In genomic region chr17:27819011-27819410, GRCm38 (mm10) we compare ENCODE assay signal across 7 mouse cellular contexts. TPM values are rescaled to one million over a fixed set of nuclear protein-coding genes. Genes with fewer than 3 reads are reported as not detected.
DNase-seq lines count a peak whose midpoint lies in the region; ATAC-seq and TF ChIP-seq lines count a peak whose summit lies in the region.

No protein-coding gene starts in this region.

- peak overlapping the region; percentile 74 for H3K4me2 ChIP-seq in lung, embryonic 16.5 days (ENCODE audit: low read depth, low read length)

- no peak for ATAC-seq in lung, embryonic 16.5 days (ENCODE audit: low read depth)
- ATAC-seq in megakaryocyte progenitor cell, adult 5-6 weeks (replicated peaks; ENCODE audit: poor library complexity): no peak

- no peaks in the 10 kb centered on the region for H3K27me3 ChIP-seq in lung, embryonic 16.5 days (ENCODE audit: control insufficient read depth, insufficient read depth, low read depth, low read length)
- no peaks in the 10 kb centered on the region for H3K27me3 ChIP-seq in limb, embryonic 10.5 days (ENCODE audit: low read depth, poor library complexity, severe bottlenecking)
- H3K27me3 ChIP-seq in small intestine, adult 2 months (ENCODE audit: control insufficient read depth, insufficient read depth, low read length): no peaks in the 10 kb centered on the region

- WGBS in lung, embryonic 16.5 days: 13% methylated on average over 7 of the region's 7 CpGs
- WGBS in limb, embryonic 10.5 days: 31% methylated on average over 7 of the region's 7 CpGs
- 6% methylated on average over 7 of the region's 7 CpGs for WGBS in small intestine, adult 2 months

- H3K9ac ChIP-seq in lung, embryonic 16.5 days (ENCODE audit: low read length): peak overlapping the region; percentile 99

- peak overlapping the region; percentile 83 for H3K27ac ChIP-seq in lung, embryonic 16.5 days (ENCODE audit: low read length)
- H3K27ac ChIP-seq in embryonic fibroblast, embryonic 13.5 days (ENCODE audit: insufficient read depth, low read length): peak overlapping the region; percentile 32
- peak overlapping the region; percentile 92; the same call in 1 of the 2 replicates for H3K27ac ChIP-seq in limb, embryonic 10.5 days
- peak overlapping the region; percentile 69 for H3K27ac ChIP-seq in small intestine, adult 2 months (ENCODE audit: insufficient read depth, low read depth, low read length)

- H3K4me3 ChIP-seq in lung, embryonic 16.5 days (ENCODE audit: low read length): peak overlapping the region; percentile 100
- peak overlapping the region; percentile 98 for H3K4me3 ChIP-seq in embryonic fibroblast, embryonic 13.5 days (ENCODE audit: insufficient read depth, low read length)
- peak overlapping the region; percentile 100 for H3K4me3 ChIP-seq in limb, embryonic 10.5 days
- H3K4me3 ChIP-seq in small intestine, adult 2 months (ENCODE audit: low read depth, low read length): peak overlapping the region; percentile 79

- TF ChIP-seq CTCF in embryonic fibroblast, embryonic 13.5 days (IDR thresholded peaks at IDR 0.05; ENCODE audit: borderline replicate concordance, insufficient read depth, low read length): no peak
- TF ChIP-seq CTCF in small intestine, adult 2 months (IDR thresholded peaks at IDR 0.05; ENCODE audit: extremely low read depth, insufficient read length, insufficient replicate concordance, low read depth, low read length): no peak

- peaks cover 18% of the 10 kb centered on the region for H3K4me1 ChIP-seq in lung, embryonic 16.5 days (replicated peaks; ENCODE audit: control insufficient read depth, insufficient read depth, low read length)
- H3K4me1 ChIP-seq in embryonic fibroblast, embryonic 13.5 days (ENCODE audit: control insufficient read depth, insufficient read depth, low read length): peaks cover 13% of the 10 kb centered on the region
- H3K4me1 ChIP-seq in limb, embryonic 10.5 days: peaks cover 29% of the 10 kb centered on the region
- peaks cover 20% of the 10 kb centered on the region; the same call in 1 of the 2 replicates for H3K4me1 ChIP-seq in small intestine, adult 2 months (ENCODE audit: control insufficient read depth, insufficient read depth, insufficient read length, low read length)

- no peak for DNase-seq in lung, postnatal 4 days
- DNase-seq in limb, embryonic 10.5 days (ENCODE audit: low spot score): no peak
- no peak for DNase-seq in gastrocnemius, adult 18-20 months (ENCODE audit: low spot score)

- no peaks in the 10 kb centered on the region for H3K36me3 ChIP-seq in lung, embryonic 16.5 days (ENCODE audit: control insufficient read depth, insufficient read depth, low read length)
- peaks cover 3% of the 10 kb centered on the region; the same call in 1 of the 2 replicates for H3K36me3 ChIP-seq in limb, embryonic 10.5 days
- H3K36me3 ChIP-seq in small intestine, adult 2 months (ENCODE audit: control insufficient read depth, insufficient read depth, low read length): no peaks in the 10 kb centered on the region

- no peaks in the 10 kb centered on the region for H3K9me3 ChIP-seq in lung, embryonic 16.5 days (ENCODE audit: control insufficient read depth, low read length)
- no peaks in the 10 kb centered on the region for H3K9me3 ChIP-seq in limb, embryonic 10.5 days (replicated peaks)

- no peak for TF ChIP-seq POLR2A in embryonic fibroblast, embryonic 13.5 days (IDR thresholded peaks at IDR 0.05; ENCODE audit: low read depth, low read length)
- no peak for TF ChIP-seq POLR2A in small intestine, adult 2 months (IDR thresholded peaks at IDR 0.05; ENCODE audit: low read depth, low read length)

RNA-seq across cellular contexts. Expression of gene D17Wsu92e, which starts 1.4 kb away (rescaled TPM):
- 14.6 and 16.9 TPM in 2 replicates for polyA plus RNA-seq in lung, embryonic 16.5 days (2015; fragmentation: Nextera tagmentation; extraction: Ambion mirVana)
- 63.7 and 68.6 TPM in 2 replicates for polyA plus RNA-seq in embryonic fibroblast, embryonic 13.5 days (2011; ENCODE audit: insufficient read length, low read depth, missing spikeins)
- 15.3 and 17.6 TPM in 2 replicates for polyA plus RNA-seq in limb, embryonic 10.5 days (2016; fragmentation: Nextera tagmentation; extraction: Ambion mirVana)
- polyA plus RNA-seq in small intestine, adult 2 months (2012; rRNA removed): 45.6 and 89.6 TPM in 2 replicates
- 100 to 1,000 TPM; 211 to 222 TPM for total RNA-seq in gastrocnemius, adult 18-20 months (2021)
- 27.6 and 32.4 TPM in 2 replicates for total RNA-seq in megakaryocyte progenitor cell, adult 5-6 weeks (2015)
- total RNA-seq in megakaryocyte progenitor cell, adult 5-6 weeks (2017): 46.4 and 57.5 TPM in 2 replicates

RNA-seq across cellular contexts. Expression of gene Snrpc, which starts 18.9 kb away (rescaled TPM):
- polyA plus RNA-seq in lung, embryonic 16.5 days (2015; fragmentation: Nextera tagmentation; extraction: Ambion mirVana): 296 and 313 TPM in 2 replicates
- 101 and 121 TPM in 2 replicates for polyA plus RNA-seq in embryonic fibroblast, embryonic 13.5 days (2011; ENCODE audit: insufficient read length, low read depth, missing spikeins)
- polyA plus RNA-seq in limb, embryonic 10.5 days (2016; fragmentation: Nextera tagmentation; extraction: Ambion mirVana): 425 and 451 TPM in 2 replicates
- polyA plus RNA-seq in small intestine, adult 2 months (2012; rRNA removed): 60.8 and 108 TPM in 2 replicates
- total RNA-seq in gastrocnemius, adult 18-20 months (2021): 10 to 100 TPM; 66.9 to 69.7 TPM
- 147 and 154 TPM in 2 replicates for total RNA-seq in megakaryocyte progenitor cell, adult 5-6 weeks (2015)
- total RNA-seq in megakaryocyte progenitor cell, adult 5-6 weeks (2017): 128 and 132 TPM in 2 replicates

RNA-seq across cellular contexts. Expression of gene Uhrf1bp1, which starts 37.2 kb away (rescaled TPM):
- polyA plus RNA-seq in lung, embryonic 16.5 days (2015; fragmentation: Nextera tagmentation; extraction: Ambion mirVana): 3.7 and 4.6 TPM in 2 replicates
- 16.0 and 20.6 TPM in 2 replicates for polyA plus RNA-seq in embryonic fibroblast, embryonic 13.5 days (2011; ENCODE audit: insufficient read length, low read depth, missing spikeins)
- polyA plus RNA-seq in limb, embryonic 10.5 days (2016; fragmentation: Nextera tagmentation; extraction: Ambion mirVana): 9.3 and 10.0 TPM in 2 replicates
- 1.8 TPM in 2 replicates for polyA plus RNA-seq in small intestine, adult 2 months (2012; rRNA removed)
- total RNA-seq in gastrocnemius, adult 18-20 months (2021): 10 to 100 TPM; 23.7 to 26.1 TPM
- 6.0 and 8.1 TPM in 2 replicates for total RNA-seq in megakaryocyte progenitor cell, adult 5-6 weeks (2015)
- total RNA-seq in megakaryocyte progenitor cell, adult 5-6 weeks (2017): 8.4 and 9.3 TPM in 2 replicates

Comparison
In these comparisons a context has a peak if more than half of its experiments do, and no peak if none do; other contexts are left out.
1. H3K27ac ChIP-seq: peak in every context shown above with its lines; median percentile 92 in limb, embryonic 10.5 days; 83 in lung, embryonic 16.5 days; 69 in small intestine, adult 2 months; 32 in embryonic fibroblast, embryonic 13.5 days.